ENCODE assay signal across 7 mouse cellular contexts in genomic region chr16:19760505-19761496, GRCm38 (mm10). TPM values are rescaled to one million over a fixed set of nuclear protein-coding genes. Genes with fewer than 3 reads are reported as not detected.
A peak's percentile ranks its signal among the peaks of the same experiment; 100 is the strongest.
DNase-seq lines count a peak whose midpoint lies in the region; ATAC-seq and TF ChIP-seq lines count a peak whose summit lies in the region.

No protein-coding gene starts in this region.

- H3K4me1 ChIP-seq in heart, postnatal 0 days (ENCODE audit: control insufficient read depth, insufficient read depth): no peaks in the 10 kb centered on the region
- peaks cover 4% of the 10 kb centered on the region; the same call in 1 of the 2 replicates for H3K4me1 ChIP-seq in limb, embryonic 11.5 days (ENCODE audit: control insufficient read depth, insufficient read depth, low read length)
- peaks cover 10% of the 10 kb centered on the region for H3K4me1 ChIP-seq in midbrain, embryonic 12.5 days
- 0 out of 2 replicates have a peak, but pooled peaks cover 5% of the 10 kb centered on the region for H3K4me1 ChIP-seq in stomach, embryonic 14.5 days (ENCODE audit: control insufficient read depth, insufficient read depth, low read length)

- peak; percentile 63 for ATAC-seq in heart, postnatal 0 days (ENCODE audit: insufficient read depth, low read depth)
- peak; percentile 71 for ATAC-seq in limb, embryonic 11.5 days (ENCODE audit: insufficient number of reproducible peaks, low FRiP score, low TSS enrichment, low read depth)
- peak; percentile 84 for ATAC-seq in midbrain, embryonic 12.5 days (ENCODE audit: low FRiP score, low read depth)
- peak; percentile 48; the same call in 1 of the 2 replicates for ATAC-seq in stomach, embryonic 14.5 days (ENCODE audit: insufficient number of reproducible peaks, insufficient read depth, low FRiP score, low read depth)

- peak overlapping the region; percentile 99 for H3K4me2 ChIP-seq in heart, postnatal 0 days (ENCODE audit: low read depth, low read length)
- H3K4me2 ChIP-seq in limb, embryonic 11.5 days (ENCODE audit: low read depth, severe bottlenecking): peak overlapping the region; percentile 58
- peak overlapping the region; percentile 65 for H3K4me2 ChIP-seq in midbrain, embryonic 12.5 days (replicated peaks)
- H3K4me2 ChIP-seq in stomach, embryonic 14.5 days (replicated peaks; ENCODE audit: low read depth, low read length): peak overlapping the region; percentile 75

- no peaks in the 10 kb centered on the region for H3K27me3 ChIP-seq in heart, postnatal 0 days (ENCODE audit: control insufficient read depth, insufficient read depth, low read length)
- no peaks in the 10 kb centered on the region for H3K27me3 ChIP-seq in limb, embryonic 11.5 days (ENCODE audit: control insufficient read depth, insufficient read depth, low read length)
- no peaks in the 10 kb centered on the region for H3K27me3 ChIP-seq in midbrain, embryonic 12.5 days
- H3K27me3 ChIP-seq in stomach, embryonic 14.5 days (ENCODE audit: control insufficient read depth, insufficient read depth, low read length): no peaks in the 10 kb centered on the region

- DNase-seq in A20 (ENCODE audit: low read depth, low spot score): peak; percentile 60
- DNase-seq in CD4-positive helper T cell, adult 2 months (ENCODE audit: low read depth, low spot score): peak; percentile 35
- DNase-seq in embryo, embryonic 10.5 days (ENCODE audit: low spot score): peak; percentile 80
- DNase-seq in heart, postnatal 0 days (ENCODE audit: low spot score): peak; percentile 33
- peak; percentile 80 for DNase-seq in limb, embryonic 11.5 days (ENCODE audit: low spot score)

- TF ChIP-seq EP300 in heart, postnatal 0 days (IDR thresholded peaks at IDR 0.05; ENCODE audit: low read depth): no peak

- under 1% methylated on average over 56 of the region's 61 CpGs for WGBS in heart, postnatal 0 days
- WGBS in limb, embryonic 11.5 days: under 1% methylated on average over 61 of the region's 61 CpGs
- under 1% methylated on average over 61 of the region's 61 CpGs for WGBS in midbrain, embryonic 12.5 days
- under 1% methylated on average over 61 of the region's 61 CpGs for WGBS in stomach, embryonic 14.5 days

- H3K9me3 ChIP-seq in heart, postnatal 0 days (replicated peaks; ENCODE audit: control insufficient read depth, low read length): no peaks in the 10 kb centered on the region
- no peaks in the 10 kb centered on the region for H3K9me3 ChIP-seq in limb, embryonic 11.5 days (ENCODE audit: control insufficient read depth, low read length)
- H3K9me3 ChIP-seq in midbrain, embryonic 12.5 days: no peaks in the 10 kb centered on the region
- no peaks in the 10 kb centered on the region for H3K9me3 ChIP-seq in stomach, embryonic 14.5 days (ENCODE audit: control insufficient read depth, low read depth, low read length)

- peak overlapping the region; percentile 73 for H3K9ac ChIP-seq in heart, postnatal 0 days (replicated peaks; ENCODE audit: low read depth, low read length)
- H3K9ac ChIP-seq in limb, embryonic 11.5 days (ENCODE audit: low read length): peak overlapping the region; percentile 99
- peak overlapping the region; percentile 96 for H3K9ac ChIP-seq in midbrain, embryonic 12.5 days (replicated peaks)
- peak overlapping the region; percentile 74 for H3K9ac ChIP-seq in stomach, embryonic 14.5 days (replicated peaks; ENCODE audit: low read depth, low read length)

- no peak for TF ChIP-seq CTCF in heart, postnatal 0 days (IDR thresholded peaks at IDR 0.05; ENCODE audit: low read depth)

- H3K36me3 ChIP-seq in heart, postnatal 0 days (replicated peaks; ENCODE audit: control insufficient read depth, insufficient read depth, low read length): 0 out of 2 replicates have a peak, but pooled peaks cover 5% of the 10 kb centered on the region
- H3K36me3 ChIP-seq in limb, embryonic 11.5 days (ENCODE audit: control insufficient read depth, insufficient read depth, low read length): peaks cover 4% of the 10 kb centered on the region; the same call in 1 of the 2 replicates
- peaks cover 17% of the 10 kb centered on the region for H3K36me3 ChIP-seq in midbrain, embryonic 12.5 days
- H3K36me3 ChIP-seq in stomach, embryonic 14.5 days (ENCODE audit: control insufficient read depth, insufficient read depth, low read length): peaks cover 10% of the 10 kb centered on the region

- H3K27ac ChIP-seq in heart, postnatal 0 days (ENCODE audit: low read depth): peak overlapping the region; percentile 61
- peak overlapping the region; percentile 83 for H3K27ac ChIP-seq in limb, embryonic 11.5 days (replicated peaks; ENCODE audit: low read depth, low read length)
- H3K27ac ChIP-seq in midbrain, embryonic 12.5 days (replicated peaks): peak overlapping the region; percentile 91
- peak overlapping the region; percentile 92 for H3K27ac ChIP-seq in stomach, embryonic 14.5 days (ENCODE audit: low read length)

- peak overlapping the region; percentile 80 for H3K4me3 ChIP-seq in heart, postnatal 0 days (ENCODE audit: low read depth, low read length)
- peak overlapping the region; percentile 73 for H3K4me3 ChIP-seq in limb, embryonic 11.5 days (ENCODE audit: low read depth, low read length)
- peak overlapping the region; percentile 78 for H3K4me3 ChIP-seq in midbrain, embryonic 12.5 days
- H3K4me3 ChIP-seq in stomach, embryonic 14.5 days (ENCODE audit: low read depth, low read length): peak overlapping the region; percentile 66

RNA-seq across cellular contexts. Expression of gene B3gnt5, which starts 0.8 kb away (rescaled TPM):
- total RNA-seq in heart, postnatal 0 days (2014; rRNA removed; ENCODE audit: low replicate concordance): 11.4 and 13.4 TPM in 2 replicates
- polyA plus RNA-seq in heart, postnatal 0 days (2015; fragmentation: Nextera tagmentation; extraction: Ambion mirVana): 2.8 and 4.5 TPM in 2 replicates
- 45.3 and 49.3 TPM in 2 replicates for polyA plus RNA-seq in limb, embryonic 11.5 days (2014; fragmentation: Nextera tagmentation; extraction: Ambion mirVana)
- 50.9 and 51.4 TPM in 2 replicates for polyA plus RNA-seq in midbrain, embryonic 12.5 days (2016; fragmentation: Nextera tagmentation; extraction: Ambion mirVana)
- 24.3 TPM in 2 replicates for polyA plus RNA-seq in stomach, embryonic 14.5 days (2014; fragmentation: Nextera tagmentation; extraction: Ambion mirVana)

RNA-seq across cellular contexts. Expression of gene Lamp3, which starts 54.6 kb away (rescaled TPM):
- total RNA-seq in heart, postnatal 0 days (2014; rRNA removed; ENCODE audit: low replicate concordance): not detected in 2 replicates
- 0.04 and 0.08 TPM in 2 replicates for polyA plus RNA-seq in heart, postnatal 0 days (2015; fragmentation: Nextera tagmentation; extraction: Ambion mirVana)
- polyA plus RNA-seq in limb, embryonic 11.5 days (2014; fragmentation: Nextera tagmentation; extraction: Ambion mirVana): not detected in 2 replicates
- not detected in 2 replicates for polyA plus RNA-seq in midbrain, embryonic 12.5 days (2016; fragmentation: Nextera tagmentation; extraction: Ambion mirVana)
- polyA plus RNA-seq in stomach, embryonic 14.5 days (2014; fragmentation: Nextera tagmentation; extraction: Ambion mirVana): not detected in 2 replicates

Comparison
In these comparisons a context has a peak if more than half of its experiments do, and no peak if none do; other contexts are left out.
1. Peak in every context shown above with its lines: DNase-seq, ATAC-seq, H3K4me3 ChIP-seq and H3K27ac ChIP-seq.